Mouse (Mus musculus) subcutaneous adipose tissue, adult 2 months (tissue): ENCODE data around the gene Fstl5. TPM values are rescaled to one million over a fixed set of nuclear protein-coding genes. Genes with fewer than 3 reads are reported as not detected.

Source experiments
- polyA plus RNA-seq: library from polyadenylated mRNA; depleted of rRNA; stranded (reverse); fragments of >200 nt; gene quantifications from 2 replicates; pipeline ENCODE4 v1.2.3, GENCODE M21; 2012; ENCODE audit warnings: low replicate concordance; rRNA removed

The Fstl5 gene
- not detected in 2 replicates for polyA plus RNA-seq

DNA sequence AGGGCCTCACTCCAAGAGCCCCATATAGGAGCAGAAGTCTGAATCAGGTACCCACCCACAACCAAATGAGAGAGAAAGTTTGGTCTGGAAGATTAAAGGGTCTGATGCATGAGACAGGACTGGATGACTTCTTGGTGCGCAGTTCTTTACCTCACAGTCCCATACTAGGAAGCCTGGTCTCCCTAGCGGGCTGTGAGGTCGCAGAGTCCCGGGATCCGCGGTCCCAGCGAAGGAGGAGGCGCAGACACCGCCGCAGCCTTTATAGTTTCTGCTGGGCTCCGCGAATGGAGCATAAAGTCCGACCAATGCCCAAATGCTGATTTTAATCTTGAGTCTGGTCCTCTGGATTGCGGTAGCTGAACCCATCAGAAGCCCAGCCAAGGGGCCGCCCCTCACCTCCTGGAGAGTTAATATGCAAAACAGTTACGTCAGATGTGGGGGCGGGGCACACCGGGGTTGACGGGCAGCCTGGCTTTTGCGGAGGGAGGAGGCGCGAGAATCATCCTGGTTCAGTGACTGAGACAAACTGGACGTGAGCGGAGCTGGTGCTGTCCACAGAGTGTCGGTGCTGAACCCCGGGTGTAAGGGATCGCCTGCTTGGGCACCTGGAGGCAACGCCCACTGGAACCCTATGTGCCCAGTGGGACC is at the start of gene Fstl5:
Gene Fstl5, plus strand, starts transcription at position 211 of the 648 bp plus-strand sequence.

Other genes with a start within 250 kb of the Fstl5 start
- 38.6 and 47.2 TPM in 2 replicates for gene Golim4, start 117.3 kb upstream of the Fstl5 start, polyA plus RNA-seq